Mouse (Mus musculus) megakaryocyte, embryonic 14.5 days (primary cell): ENCODE data around the gene Cabp2.

Source experiments
- FLI1 ChIP-seq: IDR thresholded peaks from 2 replicates; pipeline ENCODE4 v1.6.1; 2012; ENCODE audit warnings: low read length, inconsistent platforms, mixed read lengths
- GATA1 ChIP-seq: IDR thresholded peaks from 3 replicates; pipeline ENCODE4 v1.6.1; 2012; ENCODE audit warnings: mixed read lengths, low read length, inconsistent platforms, borderline replicate concordance

DNA sequence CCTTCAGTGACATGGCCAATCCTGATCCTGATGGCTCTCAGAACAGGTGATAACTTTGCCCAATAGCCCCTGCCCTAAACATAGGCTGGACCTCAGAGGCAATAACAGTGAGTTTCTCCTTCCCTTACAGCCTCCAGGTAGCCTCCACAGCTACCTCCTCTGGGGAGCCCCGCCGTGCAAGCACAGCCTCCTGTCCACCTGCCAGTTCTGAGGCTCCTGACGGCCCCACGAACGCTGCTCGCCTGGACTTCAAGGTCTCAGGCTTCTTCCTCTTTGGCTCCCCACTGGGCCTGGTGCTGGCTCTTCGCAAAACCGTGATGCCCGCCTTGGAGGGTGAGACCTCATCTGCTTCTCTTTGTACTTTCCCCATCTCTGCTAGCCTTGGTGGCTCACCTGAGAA is 27.2 kb downstream of the Cabp2 start:
- TF ChIP-seq GATA1 (no peak), FLI1 (no peak)
